24 mouse cellular contexts compared by ENCODE assay signal in the genomic region with DNA sequence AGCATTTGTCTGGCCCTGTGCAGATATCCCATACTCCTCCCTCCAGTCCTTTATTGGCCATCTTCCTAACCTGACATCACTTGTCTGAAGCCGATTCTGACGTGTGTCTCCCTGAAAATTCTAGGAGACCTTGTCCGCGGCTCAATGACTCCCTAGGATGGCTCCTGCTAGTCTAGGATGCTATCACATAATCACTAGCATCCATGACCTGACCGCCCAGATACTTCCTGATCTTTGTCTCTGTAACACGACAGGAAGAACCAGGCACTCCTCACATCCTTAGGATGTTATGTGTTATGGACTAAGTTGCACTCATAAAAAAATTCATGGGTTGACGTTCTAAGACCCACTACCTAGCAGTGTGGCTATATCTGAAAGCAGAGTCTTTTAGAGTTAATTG. TPM values are rescaled to one million over a fixed set of nuclear protein-coding genes. Genes with fewer than 3 reads are reported as not detected.
A peak's percentile ranks its signal among the peaks of the same experiment; 100 is the strongest.
DNase-seq lines count a peak whose midpoint lies in the region; TF ChIP-seq lines count a peak whose summit lies in the region.
"Had no signal": no experiment of that assay in that cellular context is flagged by ENCODE, and none has a peak within 500 bp of the region (broad histone marks: within the 10 kb centered on the region; RNA-seq: fewer than 3 reads in every experiment).

No protein-coding gene starts in this region.

- no peak overlapping the region for H3K4me3 ChIP-seq in lung, adult 2 months (replicated peaks; ENCODE audit: extremely low read depth, low read depth, low read length)
- H3K4me3 ChIP-seq: embryonic facial prominence, embryonic 13.5 days; embryonic facial prominence, embryonic 15.5 days; erythroblast, embryonic 14.5 days; forebrain, embryonic 10.5 days; forebrain, embryonic 12.5 days had no signal

- H3K4me1 ChIP-seq in lung, adult 2 months (ENCODE audit: control insufficient read depth, insufficient read depth, low read length): no peaks in the 10 kb centered on the region
- H3K4me1 ChIP-seq: embryonic facial prominence, embryonic 13.5 days; embryonic facial prominence, embryonic 15.5 days; forebrain, embryonic 10.5 days; forebrain, embryonic 12.5 days had no signal

- TF ChIP-seq POLR2A in lung, adult 2 months (IDR thresholded peaks at IDR 0.05; ENCODE audit: borderline replicate concordance, extremely low read depth, low read depth, low read length): no peak

- DNase-seq in lung, postnatal 10 days: peak; percentile 33
- DNase-seq in lung, adult 2 months: no peak
- peak; percentile 3 for DNase-seq in lung, postnatal 36 days
- DNase-seq in lung, postnatal 4 days: peak; percentile 6 to 26
- DNase-seq in spleen, postnatal 4 days (ENCODE audit: low spot score in 2 of 2): no peak
- DNase-seq: adrenal gland, adult 2 months; adrenal gland, postnatal 10 days; adrenal gland, postnatal 25 days; cerebellum, adult 11 months; cerebellum, adult 18-20 months; cerebellum, adult 8-10 months; cerebellum, adult 9-11 months; cerebellum, postnatal 14 days; cerebellum, postnatal 36 days; embryo, embryonic 11 days had no signal

- WGBS in lung, adult 2 months: 64% methylated on average over 7 of the region's 7 CpGs

- TF ChIP-seq CTCF in lung, adult 2 months (IDR thresholded peaks at IDR 0.05; ENCODE audit: insufficient read depth, low read length): no peak

RNA-seq across cellular contexts. Expression of a gene that starts 45.9 kb away (rescaled TPM):
- polyA plus RNA-seq in lung, adult 2 months (2012; rRNA removed): not detected in 2 replicates
- polyA plus RNA-seq: adrenal gland, adult 2 months; brain, embryonic 14.5 days; embryonic facial prominence, embryonic 11.5 days; embryonic facial prominence, embryonic 13.5 days; embryonic facial prominence, embryonic 15.5 days; erythroblast, embryonic 14.5 days; forebrain, embryonic 10.5 days; forebrain, embryonic 12.5 days; forebrain, embryonic 14.5 days; forebrain, embryonic 16.5 days had no signal

Comparison
In these comparisons a context has a peak if more than half of its experiments do, and no peak if none do; other contexts are left out.
1. DNase-seq: peak in lung, postnatal 10 days (single experiment), lung, postnatal 36 days (single experiment) and lung, postnatal 4 days (2 of 2); none in lung, adult 2 months (single experiment) and spleen, postnatal 4 days (0 of 2).